Mouse (Mus musculus): Measurements from ENCODE around the gene Slc35g2. TPM values are rescaled to one million over a fixed set of nuclear protein-coding genes. Genes with fewer than 3 reads are reported as not detected.

Gene Slc35g2
- polyA plus RNA-seq, 1 experiment from 2014 or later: 2.7 TPM

GRCm38 (mm10) chr9:100582883-100583575 lies 12.1 kb upstream of the Slc35g2 start:
- ATAC-seq (ENCODE audit: low FRiP score, low read depth): no peak
- no peaks in the 10 kb centered on the region for H3K9me3 ChIP-seq
- H3K27me3 ChIP-seq: no peaks in the 10 kb centered on the region
- no peaks in the 10 kb centered on the region for H3K36me3 ChIP-seq
- H3K4me2 ChIP-seq (replicated peaks): no peak overlapping the region
- WGBS: 69% methylated on average over 13 of the region's 13 CpGs
- no peak overlapping the region for H3K4me3 ChIP-seq
- no peak overlapping the region for H3K27ac ChIP-seq
- H3K9ac ChIP-seq: no peak overlapping the region
- peaks cover 14% of the 10 kb centered on the region for H3K4me1 ChIP-seq

- H3K27me3 ChIP-seq: no peaks in the 10 kb centered on the region
- 0 out of 2 replicates have a peak overlapping the region, but pooled peaks have one; percentile 9 for H3K4me2 ChIP-seq (replicated peaks)
- ATAC-seq (ENCODE audit: low FRiP score, low read depth): peak; percentile 73
- H3K27ac ChIP-seq: no peak overlapping the region
- H3K4me1 ChIP-seq: peaks cover 14% of the 10 kb centered on the region
- WGBS: 40% methylated on average over 13 of the region's 13 CpGs
- no peaks in the 10 kb centered on the region for H3K9me3 ChIP-seq
- H3K36me3 ChIP-seq: no peaks in the 10 kb centered on the region
- no peak overlapping the region for H3K4me3 ChIP-seq
- H3K9ac ChIP-seq: no peak overlapping the region
These were observed 10.9 kb upstream of the Slc35g2 start for GRCm38 (mm10) chr9:100581543-100582492.

GRCm38 (mm10) chr9:100580196-100580740 lies 9.4 kb upstream of the Slc35g2 start:
- WGBS: 76% methylated on average over 20 of the region's 20 CpGs
- Histone ChIP-seq H3K4me1 (peaks cover 14% of the 10 kb centered on the region), H3K9me3 (no peaks in the 10 kb centered on the region), H3K27me3 (no peaks in the 10 kb centered on the region), H3K27ac (no peak overlapping the region), H3K4me2 (replicated peaks) (no peak overlapping the region), H3K9ac (no peak overlapping the region), H3K36me3 (no peaks in the 10 kb centered on the region), H3K4me3 (no peak overlapping the region)
- no peak for ATAC-seq (ENCODE audit: low FRiP score, low read depth)

GRCm38 (mm10) chr9:100573942-100574341 lies 3.1 kb upstream of the Slc35g2 start:
- Histone ChIP-seq H3K4me3 (no peak overlapping the region), H3K9me3 (no peaks in the 10 kb centered on the region), H3K36me3 (no peaks in the 10 kb centered on the region), H3K9ac (no peak overlapping the region), H3K27ac (no peak overlapping the region), H3K27me3 (peaks cover 40% of the 10 kb centered on the region), H3K4me1 (peaks cover 9% of the 10 kb centered on the region; the same call in 1 of the 2 replicates), H3K4me2 (replicated peaks) (no peak overlapping the region)
- ATAC-seq (ENCODE audit: low FRiP score, low read depth): no peak
- WGBS: 65% methylated on average over 5 of the region's 5 CpGs

GRCm38 (mm10) chr9:100573300-100573699 lies 2.4 kb upstream of the Slc35g2 start:
- no peak overlapping the region for H3K9ac ChIP-seq
- ATAC-seq (ENCODE audit: low FRiP score, low read depth): no peak
- H3K27ac ChIP-seq: no peak overlapping the region
- peaks cover 47% of the 10 kb centered on the region for H3K27me3 ChIP-seq
- no peak overlapping the region for H3K4me3 ChIP-seq
- WGBS: 78% methylated on average over 2 of the region's 2 CpGs
- peaks cover 9% of the 10 kb centered on the region; the same call in 1 of the 2 replicates for H3K4me1 ChIP-seq
- H3K36me3 ChIP-seq: no peaks in the 10 kb centered on the region
- H3K9me3 ChIP-seq: no peaks in the 10 kb centered on the region
- no peak overlapping the region for H3K4me2 ChIP-seq (replicated peaks)

- Histone ChIP-seq H3K4me2 (replicated peaks) (peak overlapping the region; percentile 90), H3K4me1 (peaks cover 9% of the 10 kb centered on the region; the same call in 1 of the 2 replicates), H3K27ac (no peak overlapping the region), H3K9me3 (no peaks in the 10 kb centered on the region), H3K36me3 (no peaks in the 10 kb centered on the region), H3K27me3 (peaks cover 53% of the 10 kb centered on the region), H3K9ac (no peak overlapping the region), H3K4me3 (peak overlapping the region; percentile 65)
- no peak for ATAC-seq (ENCODE audit: low FRiP score, low read depth)
- 89% methylated on average over 1 of the region's 1 CpGs for WGBS
These were observed 621 bp upstream of the Slc35g2 start for GRCm38 (mm10) chr9:100571511-100571910.

GRCm38 (mm10) chr9:100569798-100570625 lies 878 bp downstream of the Slc35g2 start:
- Histone ChIP-seq H3K4me1 (peaks cover 9% of the 10 kb centered on the region; the same call in 1 of the 2 replicates), H3K4me3 (peak overlapping the region; percentile 65), H3K9me3 (no peaks in the 10 kb centered on the region), H3K36me3 (no peaks in the 10 kb centered on the region), H3K27me3 (peaks cover 57% of the 10 kb centered on the region), H3K4me2 (replicated peaks) (peak overlapping the region; percentile 90), H3K27ac (no peak overlapping the region), H3K9ac (peak overlapping the region; percentile 70)
- ATAC-seq (ENCODE audit: low FRiP score, low read depth): 0 out of 2 replicates have a peak, but pooled peaks have one; percentile 4
- 10% methylated on average over 32 of the region's 32 CpGs for WGBS

- H3K27ac ChIP-seq: no peak overlapping the region
- no peak overlapping the region for H3K4me3 ChIP-seq
- peaks cover 22% of the 10 kb centered on the region for H3K27me3 ChIP-seq
- no peak for ATAC-seq (ENCODE audit: low FRiP score, low read depth)
- H3K4me2 ChIP-seq (replicated peaks): no peak overlapping the region
- H3K4me1 ChIP-seq: no peaks in the 10 kb centered on the region
- no peaks in the 10 kb centered on the region for H3K36me3 ChIP-seq
- H3K9me3 ChIP-seq: no peaks in the 10 kb centered on the region
- WGBS: 89% methylated on average over 10 of the region's 10 CpGs
- H3K9ac ChIP-seq: no peak overlapping the region
These were observed 10.5 kb downstream of the Slc35g2 start for GRCm38 (mm10) chr9:100560251-100560890.

- H3K27me3 ChIP-seq: peaks cover 27% of the 10 kb centered on the region
- H3K36me3 ChIP-seq: no peaks in the 10 kb centered on the region
- no peak for ATAC-seq (ENCODE audit: low FRiP score, low read depth)
- no peak overlapping the region for H3K9ac ChIP-seq
- no peak overlapping the region for H3K27ac ChIP-seq
- H3K4me2 ChIP-seq (replicated peaks): no peak overlapping the region
- H3K9me3 ChIP-seq: no peaks in the 10 kb centered on the region
- no peak overlapping the region for H3K4me3 ChIP-seq
- no peaks in the 10 kb centered on the region for H3K4me1 ChIP-seq
These were observed 11.9 kb downstream of the Slc35g2 start for GRCm38 (mm10) chr9:100558991-100559390.

- no peak overlapping the region for H3K9ac ChIP-seq
- ATAC-seq (ENCODE audit: low FRiP score, low read depth): no peak
- no peaks in the 10 kb centered on the region for H3K4me1 ChIP-seq
- peaks cover 23% of the 10 kb centered on the region for H3K27me3 ChIP-seq
- H3K4me3 ChIP-seq: no peak overlapping the region
- H3K4me2 ChIP-seq (replicated peaks): no peak overlapping the region
- 79% methylated on average over 4 of the region's 4 CpGs for WGBS
- no peaks in the 10 kb centered on the region for H3K9me3 ChIP-seq
- H3K27ac ChIP-seq: no peak overlapping the region
- peaks cover 2% of the 10 kb centered on the region; the same call in 1 of the 2 replicates for H3K36me3 ChIP-seq
These were observed 12.8 kb downstream of the Slc35g2 start for GRCm38 (mm10) chr9:100558023-100558573.

- no peaks in the 10 kb centered on the region for H3K9me3 ChIP-seq
- H3K9ac ChIP-seq: no peak overlapping the region
- no peaks in the 10 kb centered on the region for H3K4me1 ChIP-seq
- no peak overlapping the region for H3K27ac ChIP-seq
- WGBS: 68% methylated on average over 5 of the region's 5 CpGs
- no peak for ATAC-seq (ENCODE audit: low FRiP score, low read depth)
- H3K4me2 ChIP-seq (replicated peaks): no peak overlapping the region
- H3K36me3 ChIP-seq: peaks cover 9% of the 10 kb centered on the region
- peaks cover 19% of the 10 kb centered on the region for H3K27me3 ChIP-seq
- no peak overlapping the region for H3K4me3 ChIP-seq
These were observed 15.2 kb downstream of the Slc35g2 start for GRCm38 (mm10) chr9:100555686-100556085.

Data from limb, embryonic 13.5 days (tissue).